Mouse (Mus musculus) heart, embryonic 14.5 days (tissue): ENCODE results near the gene Hbb-bs. TPM values are rescaled to one million over a fixed set of nuclear protein-coding genes. Genes with fewer than 3 reads are reported as not detected.
"Not testable (repeated sequence)": the region's sequence is repeated elsewhere in the genome, so short reads cannot be mapped to it uniquely, and the experiment has no call there.

Experiments
- ATAC-seq: fragments of 200-750 bp; cut with Nextera tagmentation; 2 replicates; pipeline ENCODE4 v1.8.0; 2017; ENCODE audit warnings: low read depth, moderate TSS enrichment; ENCODE audit not compliant: insufficient number of reproducible peaks, insufficient read depth, low FRiP score
- H3K27ac ChIP-seq, 2 experiments: fragments of 200-500 bp in 1 of 2; fragments of 300-500 bp in 1 of 2; sonication (generic) in 1 of 2; replicated peaks in 1 of 2; 2 replicates each; pipeline ENCODE4 v1.5.1; 2012 to 2014; ENCODE audit warnings: low read depth in 2 of 2, low read length in 2 of 2, control low read depth in 1 of 2, mild to moderate bottlenecking in 1 of 2, mixed read lengths in 1 of 2; ENCODE audit not compliant: control insufficient read depth in 1 of 2, insufficient read depth in 1 of 2
- H3K27me3 ChIP-seq: fragments of 300-500 bp; sonication (generic); 2 replicates; pipeline ENCODE4 v1.6.1; 2014; ENCODE audit warnings: mild to moderate bottlenecking, low read length, control low read depth; ENCODE audit not compliant: control insufficient read depth, insufficient read depth
- H3K36me3 ChIP-seq: fragments of 300-500 bp; sonication (generic); 2 replicates; pipeline ENCODE4 v1.6.1; 2014; ENCODE audit warnings: mild to moderate bottlenecking, control low read depth, low read length, mixed read lengths; ENCODE audit not compliant: control insufficient read depth, insufficient read depth
- H3K4me1 ChIP-seq, 2 experiments: fragments of 200-500 bp in 1 of 2; fragments of 300-500 bp in 1 of 2; sonication (generic) in 1 of 2; 2 replicates each; pipeline ENCODE4 v1.6.1; 2012 to 2014; ENCODE audit warnings: low read length in 2 of 2, control low read depth in 1 of 2, mixed read lengths in 1 of 2; ENCODE audit not compliant: control insufficient read depth in 2 of 2, insufficient read depth in 2 of 2
- H3K4me2 ChIP-seq: fragments of 300-500 bp; sonication (generic); 2 replicates; pipeline ENCODE4 v1.6.1; 2014; ENCODE audit warnings: mild to moderate bottlenecking, low read length
- H3K4me3 ChIP-seq, 2 experiments: fragments of 200-500 bp in 1 of 2; fragments of 300-500 bp in 1 of 2; sonication (generic) in 1 of 2; 2 replicates each; pipeline ENCODE4 v1.5.1; 2012 to 2014; ENCODE audit warnings: low read length in 2 of 2, mild to moderate bottlenecking in 2 of 2, control low read depth in 1 of 2, low read depth in 1 of 2, moderate library complexity in 1 of 2; ENCODE audit not compliant: control insufficient read depth in 1 of 2, insufficient read depth in 1 of 2
- H3K9ac ChIP-seq: fragments of 300-500 bp; sonication (generic); 2 replicates; pipeline ENCODE4 v1.6.1; 2014; ENCODE audit warnings: mild to moderate bottlenecking, low read length
- H3K9me3 ChIP-seq: fragments of 300-500 bp; sonication (generic); 2 replicates; pipeline ENCODE4 v1.6.1; 2016; ENCODE audit warnings: low read length, control low read depth; ENCODE audit not compliant: control insufficient read depth
- WGBS: fragments of 180-500 bp; shearing (Covaris S2); extraction: QIAGEN DNeasy Blood & Tissue Kit; methylation state at CpG from one replicate; pipeline ENCODE4 v1.1.7; 2014; 5-methylcytosine and 5-hydroxymethylcytosine counted together
- polyA plus RNA-seq: library from polyadenylated mRNA; unstranded; fragments of >200 nt; fragmentation: Nextera tagmentation; extraction: Ambion mirVana; gene quantifications from 2 replicates; pipeline ENCODE4 v1.2.1, GENCODE M21; 2014

The Hbb-bs gene
- polyA plus RNA-seq, 1 experiment from 2014 or later = 11,662 TPM

DNA sequence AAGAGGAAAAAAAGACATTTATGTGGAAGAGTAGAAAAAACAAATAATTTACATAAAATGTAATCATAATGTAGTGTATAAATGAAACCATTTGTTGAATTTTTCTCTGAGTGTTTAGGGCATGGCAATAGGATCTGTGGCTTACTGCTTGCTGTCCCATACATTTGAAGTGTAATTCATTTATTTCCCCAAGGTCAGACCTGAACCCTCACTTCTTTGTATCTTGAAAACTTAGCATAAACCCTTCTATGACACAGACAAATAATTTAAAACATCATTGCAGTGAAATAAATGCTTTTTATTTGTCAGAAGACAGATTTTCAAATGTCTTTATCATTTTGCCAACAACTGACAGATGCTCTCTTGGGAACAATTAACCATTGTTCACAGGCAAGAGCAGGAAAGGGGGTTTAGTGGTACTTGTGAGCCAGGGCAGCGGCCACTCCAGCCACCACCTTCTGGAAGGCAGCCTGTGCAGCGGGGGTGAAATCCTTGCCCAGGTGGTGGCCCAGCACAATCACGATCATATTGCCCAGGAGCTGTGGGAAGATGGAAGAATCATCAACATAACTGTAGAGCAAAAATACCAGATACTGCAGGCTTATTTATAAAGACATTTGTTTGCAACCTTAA, 1.5 kb downstream of the Hbb-bs start:
- no peak overlapping the region for H3K9ac ChIP-seq

DNA sequence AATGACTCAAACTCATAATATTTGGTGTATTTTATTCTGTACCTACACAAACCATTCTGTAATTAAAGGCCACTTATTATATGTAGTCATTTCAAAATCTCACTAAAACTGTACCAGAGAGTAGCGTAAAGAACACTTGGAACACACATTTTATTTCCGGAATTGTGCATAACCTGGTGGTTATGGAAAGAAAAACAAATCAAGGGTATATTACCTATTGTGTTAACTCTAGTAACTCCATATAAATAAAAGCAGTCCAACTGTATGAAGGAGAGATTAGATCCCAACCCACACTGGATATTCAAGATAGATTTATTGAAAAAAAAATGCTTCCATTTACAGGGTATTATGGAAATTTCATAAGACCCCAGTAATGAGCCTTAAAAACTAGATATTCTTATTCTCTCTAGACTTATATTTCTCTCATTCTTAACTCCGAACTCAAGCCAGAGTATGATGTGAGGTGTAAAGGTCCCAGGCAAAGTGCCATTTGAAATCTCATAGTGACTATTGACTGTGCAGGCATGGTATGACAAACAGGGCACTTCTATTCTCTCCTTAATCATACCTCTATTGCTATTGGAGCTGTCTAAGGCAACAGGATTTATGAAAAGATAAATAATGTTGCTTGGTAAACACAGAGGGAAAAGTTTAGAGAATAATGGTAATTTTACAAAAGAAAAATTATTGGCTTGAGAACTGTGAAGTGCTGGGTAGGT, 2.2 kb downstream of the Hbb-bs start:
- H3K9ac ChIP-seq = no peak overlapping the region
- H3K27ac ChIP-seq = no peak overlapping the region
- no peaks in the 10 kb centered on the region for H3K4me1 ChIP-seq
- no peak for ATAC-seq
- H3K4me2 ChIP-seq = no peak overlapping the region
- WGBS = 86% methylated on average over 3 of the region's 3 CpGs
- H3K4me3 ChIP-seq = no peak overlapping the region
- H3K36me3 ChIP-seq = no peaks in the 10 kb centered on the region
- no peaks in the 10 kb centered on the region for H3K27me3 ChIP-seq
- H3K9me3 ChIP-seq = no peaks in the 10 kb centered on the region

More for the DNA sequence above, 1.5 kb downstream of the Hbb-bs start:
- H3K4me3 ChIP-seq = no peak overlapping the region
- ATAC-seq = no peak
- no peak overlapping the region for H3K27ac ChIP-seq
- no peaks in the 10 kb centered on the region for H3K36me3 ChIP-seq
- H3K27me3 ChIP-seq = no peaks in the 10 kb centered on the region
- no peaks in the 10 kb centered on the region for H3K4me1 ChIP-seq
- no peak overlapping the region for H3K4me2 ChIP-seq
- 49% methylated on average over 3 of the region's 3 CpGs for WGBS
- H3K9me3 ChIP-seq = no peaks in the 10 kb centered on the region

DNA sequence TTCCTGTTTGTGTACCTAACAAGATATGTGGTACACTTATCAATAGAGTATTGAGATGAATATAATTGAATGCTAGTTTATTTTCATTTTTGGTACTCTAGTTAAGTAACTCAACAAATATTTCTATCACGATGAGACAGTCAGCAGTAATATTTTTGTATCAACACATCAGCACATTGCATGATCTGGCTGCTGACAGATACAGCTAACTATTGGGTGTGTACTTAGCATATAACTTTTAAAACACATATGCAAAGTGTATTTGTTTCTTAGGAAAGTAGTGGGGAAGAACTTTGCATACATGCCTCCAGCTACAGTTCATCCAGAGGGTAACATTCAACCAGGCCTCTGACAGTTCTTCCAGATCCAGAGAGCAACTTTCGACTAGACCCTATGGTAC, 3.3 kb downstream of the Hbb-bs start:
- Histone ChIP-seq H3K4me3 (no peak overlapping the region), H3K36me3 (no peaks in the 10 kb centered on the region), H3K4me2 (no peak overlapping the region), H3K27me3 (no peaks in the 10 kb centered on the region), H3K4me1 (no peaks in the 10 kb centered on the region), H3K27ac (no peak overlapping the region), H3K9me3 (no peaks in the 10 kb centered on the region), H3K9ac (no peak overlapping the region)
- WGBS = 82% methylated on average over 2 of the region's 2 CpGs
- no peak for ATAC-seq

DNA sequence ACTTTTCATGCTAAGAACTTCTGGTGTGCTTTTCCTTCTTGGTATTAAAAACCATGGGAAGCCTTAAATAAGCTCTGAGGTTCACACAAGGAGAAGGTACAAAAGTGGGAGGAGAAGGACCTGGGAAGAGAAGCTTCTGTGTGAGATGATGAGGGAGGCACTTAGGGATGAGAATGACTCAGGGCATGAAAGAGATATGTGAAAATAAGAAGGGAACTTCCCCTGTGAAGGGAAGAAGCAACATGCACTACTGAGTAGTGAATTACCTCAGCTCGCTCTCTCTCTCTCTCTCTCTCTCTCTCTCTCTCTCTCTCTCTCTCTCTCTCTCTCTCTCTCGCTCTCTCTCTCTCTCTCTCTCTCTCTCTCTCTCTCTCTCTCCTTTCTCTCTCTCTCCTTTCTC, 12.8 kb downstream of the Hbb-bs start:
- not testable (repeated sequence) for H3K9me3 ChIP-seq, H3K36me3 ChIP-seq, H3K4me1 ChIP-seq, H3K27ac ChIP-seq, H3K4me3 ChIP-seq, H3K4me2 ChIP-seq, H3K9ac ChIP-seq, ATAC-seq, H3K27me3 ChIP-seq
- whole genome bisulfite sequencing = 80% methylated on average over 1 of the region's 2 CpGs

DNA sequence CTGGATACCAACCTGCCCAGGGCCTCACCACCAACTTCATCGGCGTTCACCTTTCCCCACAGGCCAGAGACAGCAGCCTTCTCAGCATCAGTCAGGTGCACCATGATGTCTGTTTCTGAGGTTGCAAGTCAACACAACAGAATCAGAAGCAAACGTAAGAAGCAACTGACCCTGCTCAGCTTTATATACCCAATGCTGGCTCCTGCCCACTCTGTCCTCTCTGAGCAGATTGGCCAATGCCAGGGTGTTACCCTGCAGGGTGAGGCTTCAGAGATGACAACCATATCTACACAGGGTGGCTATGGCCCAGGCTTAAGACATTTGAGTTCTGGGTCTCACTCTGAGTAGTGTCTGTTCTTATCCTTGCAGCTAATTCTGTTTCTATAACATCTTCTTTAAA, 14.1 kb downstream of the Hbb-bs start, which contains the start of gene Hbb-bt:
Gene Hbb-bt, minus strand, starts transcription at position 231 of the 400 bp plus-strand sequence.
- Histone ChIP-seq H3K9me3 (no peaks in the 10 kb centered on the region), H3K4me1 (no peaks in the 10 kb centered on the region), H3K36me3 (no peaks in the 10 kb centered on the region), H3K27me3 (no peaks in the 10 kb centered on the region), H3K4me3 (no peak within 1 kb of the TSS), H3K9ac (no peak within 1 kb of the TSS), H3K4me2 (no peak within 1 kb of the TSS), H3K27ac (no peak within 1 kb of the TSS)
- WGBS = 75% methylated on average over 3 of the region's 3 CpGs
- ATAC-seq = no peak

DNA sequence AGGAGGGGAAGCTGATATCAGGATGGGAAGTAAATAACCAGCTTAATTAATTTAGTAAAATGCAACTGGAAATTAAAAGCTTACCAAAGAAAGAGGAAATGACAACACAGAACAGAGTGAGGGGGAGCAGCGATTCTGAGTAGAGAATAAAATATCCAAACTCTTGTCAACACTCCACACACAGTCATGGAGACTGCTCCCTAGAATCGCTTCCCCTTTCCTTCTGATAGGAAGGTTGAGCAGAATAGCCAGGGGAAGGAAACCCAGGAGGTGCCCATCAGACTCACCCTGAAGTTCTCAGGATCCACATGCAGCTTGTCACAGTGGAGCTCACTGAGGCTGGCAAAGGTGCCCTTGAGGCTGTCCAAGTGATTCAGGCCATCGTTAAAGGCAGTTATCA, 14.7 kb downstream of the Hbb-bs start:
- H3K27me3 ChIP-seq, H3K4me2 ChIP-seq, H3K4me1 ChIP-seq, H3K36me3 ChIP-seq, H3K9ac ChIP-seq, H3K27ac ChIP-seq, ATAC-seq, H3K9me3 ChIP-seq, H3K4me3 ChIP-seq: not testable (repeated sequence)
- whole genome bisulfite sequencing = no CpG with 5 or more reads among the region's 3 CpGs

DNA sequence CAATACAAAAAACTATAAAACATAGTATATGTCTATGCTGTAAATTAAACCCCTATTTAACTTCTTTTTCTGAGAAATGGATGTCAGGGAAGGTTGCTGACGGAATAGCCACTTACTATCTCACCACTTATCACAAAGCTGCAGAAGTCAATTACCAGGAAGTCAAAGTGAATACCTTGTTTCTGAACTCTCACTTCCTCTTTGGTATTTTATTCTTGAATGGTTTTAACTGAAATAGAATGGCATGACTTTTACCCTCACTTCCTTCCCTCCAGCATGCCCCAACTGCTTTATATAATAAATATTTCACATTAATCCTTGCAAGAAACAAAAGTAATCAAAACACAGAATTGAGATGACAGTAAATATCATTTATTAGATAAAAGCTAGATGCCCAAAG, 15.7 kb downstream of the Hbb-bs start:
- Histone ChIP-seq H3K4me1 (no peaks in the 10 kb centered on the region), H3K36me3 (no peaks in the 10 kb centered on the region), H3K27me3 (no peaks in the 10 kb centered on the region), H3K9ac (no peak overlapping the region), H3K9me3 (no peaks in the 10 kb centered on the region), H3K4me3 (no peak overlapping the region), H3K27ac (no peak overlapping the region), H3K4me2 (no peak overlapping the region)
- no peak for ATAC-seq
- WGBS = 29% methylated on average over 1 of the region's 1 CpGs
